ENCODE assay signal across 16 mouse cellular contexts in genomic region chr8:116904736-116905135, GRCm38 (mm10).
"Had no signal": no experiment of that assay in that cellular context is flagged by ENCODE, and none has a peak within 500 bp of the region (broad histone marks: within the 10 kb centered on the region; RNA-seq: fewer than 3 reads in every experiment).

No protein-coding gene starts in this region.

- H3K4me3 ChIP-seq: layer of hippocampus, adult 2 months; limb, embryonic 12.5 days; liver, embryonic 13.5 days; lung, embryonic 15.5 days; midbrain, embryonic 13.5 days; myocyte; neural tube, embryonic 15.5 days; stomach, embryonic 15.5 days had no signal

- DNase-seq: kidney, adult 18-20 months; kidney, postnatal 10 days; kidney, postnatal 4 days; liver; liver, embryonic 13.5 days; liver, postnatal 0 days; lung, postnatal 14 days; right cerebral cortex, adult 18-20 months had no signal

- H3K36me3 ChIP-seq: neural tube, embryonic 15.5 days had no signal

- ATAC-seq: liver, postnatal 0 days; midbrain, embryonic 13.5 days had no signal

- H3K4me1 ChIP-seq: limb, embryonic 12.5 days; lung, embryonic 15.5 days; midbrain, embryonic 13.5 days; neural tube, embryonic 15.5 days; stomach, embryonic 15.5 days had no signal

- H3K27ac ChIP-seq: layer of hippocampus, adult 2 months; limb, embryonic 12.5 days; liver, embryonic 13.5 days; lung, embryonic 15.5 days; macrophage; midbrain, embryonic 13.5 days; neural tube, embryonic 15.5 days; stomach, embryonic 15.5 days had no signal

- H3K9me3 ChIP-seq: lung, embryonic 15.5 days; midbrain, embryonic 13.5 days; neural tube, embryonic 15.5 days; stomach, embryonic 15.5 days had no signal

- H3K4me2 ChIP-seq: limb, embryonic 12.5 days; liver, embryonic 13.5 days; lung, embryonic 15.5 days; midbrain, embryonic 13.5 days; neural tube, embryonic 15.5 days; stomach, embryonic 15.5 days had no signal

- H3K9ac ChIP-seq: limb, embryonic 12.5 days; liver, embryonic 13.5 days; liver, postnatal 0 days; lung, embryonic 15.5 days; midbrain, embryonic 13.5 days; neural tube, embryonic 15.5 days; stomach, embryonic 15.5 days had no signal

- H3K27me3 ChIP-seq: limb, embryonic 12.5 days; liver, embryonic 13.5 days; lung, embryonic 15.5 days; midbrain, embryonic 13.5 days; neural tube, embryonic 15.5 days; stomach, embryonic 15.5 days had no signal
